Mouse (Mus musculus) CH12.LX (cell line): ENCODE measurements around the gene Slco4a1. TPM values are rescaled to one million over a fixed set of nuclear protein-coding genes. Genes with fewer than 3 reads are reported as not detected.

Experiments used
- DNase-seq: peaks from one replicate; pipeline ENCODE4 v3.0.0-alpha.2; 2013; ENCODE audit errors: extremely low read depth
- H3K27ac ChIP-seq: 2 replicates; pipeline ENCODE4 v1.5.1; 2012; ENCODE audit warnings: low read depth, mild to moderate bottlenecking, control low read depth, moderate library complexity; ENCODE audit not compliant: insufficient read depth
- H3K27me3 ChIP-seq: replicated peaks from 2 replicates; pipeline ENCODE3; 2012; ENCODE audit warnings: inconsistent platforms
- H3K36me3 ChIP-seq, 2 experiments: replicated peaks in 1 of 2; 2 replicates each; pipeline versions ENCODE3 to v1.6.1; 2012; ENCODE audit warnings: inconsistent platforms in 1 of 2, low read length in 1 of 2, mild to moderate bottlenecking in 1 of 2, mixed read lengths in 1 of 2, moderate library complexity in 1 of 2; ENCODE audit not compliant: control insufficient read depth in 1 of 2, insufficient read depth in 1 of 2
- H3K4me1 ChIP-seq, 2 experiments: 2 replicates each; pipeline ENCODE4 v1.6.1; 2012; ENCODE audit warnings: inconsistent platforms in 1 of 2, moderate library complexity in 1 of 2; ENCODE audit not compliant: insufficient read depth in 2 of 2, control insufficient read depth in 1 of 2
- H3K4me2 ChIP-seq: 2 replicates; pipeline ENCODE4 v1.6.1; 2012; ENCODE audit warnings: low read depth, mild to moderate bottlenecking, control low read depth; ENCODE audit not compliant: poor library complexity, insufficient read depth, severe bottlenecking
- H3K4me3 ChIP-seq, 3 experiments: fragments of 150-350 bp in 1 of 3; sonication (generic) in 1 of 3; replicated peaks in 1 of 3; 2 replicates each; pipeline versions ENCODE3 to v1.5.1; 2011 to 2012; ENCODE audit warnings: low read depth in 2 of 3, low read length in 2 of 3, mild to moderate bottlenecking in 2 of 3, moderate library complexity in 2 of 3, control low read depth in 1 of 3, improper control_type of control experiment in 1 of 3, inconsistent platforms in 1 of 3, mixed read lengths in 1 of 3; ENCODE audit not compliant: poor library complexity in 1 of 3
- H3K79me2 ChIP-seq: replicated peaks from 2 replicates; pipeline ENCODE4 v1.6.1; 2012; ENCODE audit warnings: mild to moderate bottlenecking, moderate library complexity; ENCODE audit not compliant: control insufficient read depth, poor library complexity, insufficient read depth, severe bottlenecking; ENCODE audit errors: extremely low read depth
- H3K9ac ChIP-seq: 2 replicates; pipeline ENCODE4 v1.6.1; 2012; ENCODE audit warnings: low read depth, mild to moderate bottlenecking, control low read depth, moderate library complexity; ENCODE audit not compliant: insufficient read depth
- H3K9me3 ChIP-seq: replicated peaks from 2 replicates; pipeline ENCODE3; 2012; ENCODE audit warnings: low read length, inconsistent platforms, mixed read lengths
- BHLHE40 ChIP-seq: IDR thresholded peaks from 2 replicates; pipeline ENCODE4 v1.6.1; 2011; ENCODE audit warnings: mild to moderate bottlenecking, low read depth, low read length, improper control_type of control experiment
- CHD2 ChIP-seq: IDR thresholded peaks from 2 replicates; pipeline ENCODE4 v1.6.1; 2011; ENCODE audit warnings: low read length, improper control_type of control experiment
- CTCF ChIP-seq, 2 experiments: IDR thresholded peaks in 1 of 2; conservative IDR thresholded peaks in 1 of 2; 2 replicates each; pipeline ENCODE4 v1.5.1; 2011 to 2012; ENCODE audit warnings: low read depth in 2 of 2, low read length in 2 of 2, improper control_type of control experiment in 1 of 2, inconsistent platforms in 1 of 2, mild to moderate bottlenecking in 1 of 2, moderate library complexity in 1 of 2
- ELF1 ChIP-seq: IDR thresholded peaks from 2 replicates; pipeline ENCODE4 v1.6.1; 2014; ENCODE audit warnings: low read depth, mild to moderate bottlenecking, inconsistent platforms, low read length, improper control_type of control experiment
- EP300 ChIP-seq: IDR thresholded peaks from 2 replicates; pipeline ENCODE4 v1.6.1; 2011; ENCODE audit warnings: low read length, improper control_type of control experiment
- ETS1 ChIP-seq: conservative IDR thresholded peaks from 2 replicates; pipeline ENCODE4 v1.6.1; 2012; ENCODE audit warnings: low read depth, mild to moderate bottlenecking, inconsistent platforms, low read length, improper control_type of control experiment, moderate library complexity
- GABPA ChIP-seq: IDR thresholded peaks from 2 replicates; pipeline ENCODE4 v1.6.1; 2012; ENCODE audit warnings: low read depth, low read length, improper control_type of control experiment, inconsistent platforms; ENCODE audit not compliant: insufficient replicate concordance
- JUN ChIP-seq: IDR thresholded peaks from 2 replicates; pipeline ENCODE4 v1.6.1; 2011; ENCODE audit warnings: low read depth, mild to moderate bottlenecking, low read length, improper control_type of control experiment, moderate library complexity; ENCODE audit not compliant: insufficient read depth
- KAT2A ChIP-seq: IDR thresholded peaks from 2 replicates; pipeline ENCODE4 v1.6.1; 2012; ENCODE audit warnings: low read length, improper control_type of control experiment, inconsistent platforms; ENCODE audit not compliant: insufficient replicate concordance
- MAX ChIP-seq: IDR thresholded peaks from 2 replicates; pipeline ENCODE4 v1.6.1; 2011; ENCODE audit warnings: low read length, improper control_type of control experiment
- MXI1 ChIP-seq: IDR thresholded peaks from 2 replicates; pipeline ENCODE4 v1.6.1; 2011; ENCODE audit warnings: mild to moderate bottlenecking, low read depth, low read length, improper control_type of control experiment
- MYC ChIP-seq: IDR thresholded peaks from 2 replicates; pipeline ENCODE4 v1.6.1; 2011; ENCODE audit warnings: low read depth, mild to moderate bottlenecking, improper control_type of control experiment, low read length
- NELFE ChIP-seq: IDR thresholded peaks from 2 replicates; pipeline ENCODE4 v1.6.1; 2011; ENCODE audit warnings: low read depth, low read length, improper control_type of control experiment
- PAX5 ChIP-seq: IDR thresholded peaks from 2 replicates; pipeline ENCODE4 v1.6.1; 2012; ENCODE audit warnings: low read length, inconsistent platforms, mixed read lengths
- RAD21 ChIP-seq: IDR thresholded peaks from 2 replicates; pipeline ENCODE4 v1.6.1; 2011; ENCODE audit warnings: low read depth, mild to moderate bottlenecking, low read length, improper control_type of control experiment, moderate library complexity
- RCOR1 ChIP-seq: conservative IDR thresholded peaks from 2 replicates; pipeline ENCODE4 v1.6.1; 2012; ENCODE audit warnings: low read depth, mild to moderate bottlenecking, inconsistent platforms, low read length, improper control_type of control experiment
- SIN3A ChIP-seq: IDR thresholded peaks from 2 replicates; pipeline ENCODE4 v1.6.1; 2012; ENCODE audit warnings: low read length, improper control_type of control experiment, inconsistent platforms
- SMC3 ChIP-seq: IDR thresholded peaks from 2 replicates; pipeline ENCODE4 v1.6.1; 2011; ENCODE audit warnings: low read depth, low read length, improper control_type of control experiment
- TCF12 ChIP-seq: IDR thresholded peaks from 2 replicates; pipeline ENCODE4 v1.6.1; 2014; ENCODE audit warnings: low read depth, mild to moderate bottlenecking, inconsistent platforms, low read length, improper control_type of control experiment
- UBTF ChIP-seq: IDR thresholded peaks from 2 replicates; pipeline ENCODE4 v1.6.1; 2012; ENCODE audit warnings: low read depth, mild to moderate bottlenecking, inconsistent platforms, low read length, improper control_type of control experiment, moderate library complexity
- ZC3H11A ChIP-seq: IDR thresholded peaks from 2 replicates; pipeline ENCODE4 v1.6.1; 2012; ENCODE audit warnings: low read depth, mild to moderate bottlenecking, inconsistent platforms, low read length, improper control_type of control experiment
- ZKSCAN1 ChIP-seq: IDR thresholded peaks from 2 replicates; pipeline ENCODE4 v1.6.1; 2012; ENCODE audit warnings: low read depth, inconsistent platforms, low read length, improper control_type of control experiment, borderline replicate concordance
- ZMIZ1 ChIP-seq: IDR thresholded peaks from 2 replicates; pipeline ENCODE4 v1.6.1; 2012; ENCODE audit warnings: low read depth, mild to moderate bottlenecking, inconsistent platforms, low read length, improper control_type of control experiment
- ZNF384 ChIP-seq: IDR thresholded peaks from 2 replicates; pipeline ENCODE4 v1.6.1; 2012; ENCODE audit warnings: low read depth, low read length, improper control_type of control experiment, inconsistent platforms
- dilution Hi-C: fragments of 300-500 bp; cut with MboI; formaldehyde crosslinking; loops from 2 replicates; pipeline ENCODE4 v1.14.3; 2020; ENCODE audit warnings: low sequenced_read_pairs; ENCODE audit not compliant: extremely low pct_unique_long_range_greater_than_20kb, extremely low pct_ligation_motif_present
- in situ Hi-C: fragments of 300-500 bp; cut with MboI; formaldehyde crosslinking; loops from 3 replicates; pipeline ENCODE4 v1.14.3; 2019; ENCODE audit warnings: low sequenced_read_pairs, low pct_ligation_motif_present, low pct_unique_long_range_greater_than_20kb, mixed read lengths
- polyA plus RNA-seq: library from polyadenylated mRNA; unstranded; fragments of >175 nt; gene quantifications from 2 replicates; pipeline ENCODE4 v1.2.1, GENCODE M21; 2012; ENCODE audit warnings: low read depth; ENCODE audit not compliant: insufficient read length
- total RNA-seq, 2 experiments: library from RNA; depleted of rRNA; stranded (reverse); fragments of 300-350 nt in 1 of 2; fragments of >200 nt in 1 of 2; gene quantifications; 2 replicates each; pipeline ENCODE4 v1.2.3; 2012 to 2014

The Slco4a1 gene
- total and polyA plus RNA-seq, 3 experiments, result 1.9 to 5.4 (median 3.9) TPM

DNA sequence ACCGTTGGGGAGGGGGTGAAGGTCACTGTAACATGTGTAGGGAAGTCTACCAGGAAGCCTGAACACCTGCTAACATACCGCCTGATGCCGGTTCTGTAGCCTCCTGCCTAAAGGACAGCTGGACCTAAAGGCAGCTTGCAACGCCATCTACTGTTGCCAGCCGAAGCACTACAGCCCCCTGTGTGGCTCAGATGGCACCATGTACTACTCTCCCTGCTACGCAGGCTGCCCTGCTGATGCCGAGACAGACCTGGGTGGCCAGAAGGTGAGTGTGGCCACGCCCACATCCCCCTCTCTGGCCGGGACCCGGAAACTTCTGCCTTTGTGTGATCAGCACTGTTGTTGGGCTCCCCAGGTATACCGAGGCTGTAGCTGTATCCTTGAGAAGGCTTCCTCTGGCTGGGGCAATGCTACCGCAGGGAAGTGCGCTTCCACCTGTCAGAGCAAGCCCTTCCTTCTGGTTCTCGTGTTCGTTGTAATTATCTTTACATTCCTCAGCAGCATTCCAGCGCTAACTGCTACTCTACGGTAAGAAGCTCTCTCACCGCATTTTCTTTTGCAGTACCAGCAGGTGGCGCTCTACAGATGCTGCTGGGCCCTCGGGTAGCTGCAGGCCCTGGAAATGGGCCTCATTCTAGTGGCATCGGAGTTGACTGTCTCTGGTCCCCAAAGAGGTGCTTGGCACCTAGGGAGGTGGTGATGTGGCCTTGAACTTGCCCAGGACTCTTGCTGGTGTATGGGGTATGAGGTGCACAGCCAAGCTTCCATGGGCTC, 16.4 kb downstream of the Slco4a1 start:
- Histone ChIP-seq H3K4me1 (peaks cover 30 to 51% of the 10 kb centered on the region in 2 experiments), H3K9me3 (no peaks in the 10 kb centered on the region), H3K4me3 (no peak overlapping the region), H3K27ac (no peak overlapping the region), H3K36me3 (peaks cover 4 to 48% of the 10 kb centered on the region in 2 experiments), H3K79me2 (no peaks in the 10 kb centered on the region), H3K4me2 (no peak overlapping the region), H3K27me3 (no peaks in the 10 kb centered on the region), H3K9ac (no peak overlapping the region)
- DNase-seq, result peak; percentile 52
- no peak for TF ChIP-seq PAX5
- no peak for TF ChIP-seq SIN3A
- no peak for TF ChIP-seq CHD2
- no peak for TF ChIP-seq KAT2A
- peak; percentile 69 for TF ChIP-seq SMC3
- no peak for TF ChIP-seq ZC3H11A
- no peak for TF ChIP-seq UBTF
- TF ChIP-seq JUN, result no peak
- TF ChIP-seq BHLHE40, result no peak
- peak; percentile 37 for TF ChIP-seq RAD21
- TF ChIP-seq CTCF (conservative IDR thresholded peaks at IDR 0.05 in 1 of 2, IDR thresholded peaks at IDR 0.05 in 1 of 2; ENCODE audit: low read depth in 2 of 2, low read length in 2 of 2), result peak; percentile 59 to 79
- no peak for TF ChIP-seq TCF12
- no peak for TF ChIP-seq GABPA
- TF ChIP-seq NELFE, result peak; percentile 33; the same call in 1 of the 2 replicates
- TF ChIP-seq ZMIZ1, result no peak
- TF ChIP-seq ETS1, result no peak
- no peak for TF ChIP-seq ZNF384
- TF ChIP-seq MXI1, result no peak
- TF ChIP-seq RCOR1, result no peak
- no peak for TF ChIP-seq ZKSCAN1
- in situ Hi-C loops, result loop anchor here (5.0 to 25.0 kb wide), 2 partner anchors 105 to 290 kb away; no protein-coding TSS in a partner anchor
- dilution Hi-C loops, result no loop called here

DNA sequence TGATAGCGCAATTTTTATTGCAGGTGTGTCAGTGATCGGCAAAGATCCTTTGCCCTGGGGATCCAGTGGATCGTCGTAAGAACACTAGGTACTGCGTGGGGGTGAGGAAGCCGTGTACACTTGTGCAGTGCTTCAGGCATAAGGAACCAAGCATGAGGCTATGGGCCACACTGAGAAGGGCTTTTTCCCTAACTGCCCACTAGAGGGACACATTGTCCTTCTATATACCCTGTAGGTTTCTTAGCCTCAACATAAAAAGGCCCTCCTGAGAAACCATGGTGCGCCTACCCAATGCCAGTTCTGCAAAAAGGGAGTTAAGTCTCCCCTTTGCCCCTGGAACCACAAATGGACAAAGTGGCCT, 17.0 kb downstream of the Slco4a1 start:
- no peak overlapping the region for H3K4me3 ChIP-seq
- no peak overlapping the region for H3K9ac ChIP-seq
- H3K27ac ChIP-seq, result no peak overlapping the region
- in situ Hi-C loops, result loop anchor here (5.0 to 25.0 kb wide), 2 partner anchors 104 to 289 kb away; no protein-coding TSS in a partner anchor
- H3K4me1 ChIP-seq, result peaks cover 35 to 57% of the 10 kb centered on the region in 2 experiments
- peak; percentile 88 for DNase-seq
- dilution Hi-C loops, result no loop called here
- peaks cover 0 to 42% of the 10 kb centered on the region in 2 experiments for H3K36me3 ChIP-seq
- no peaks in the 10 kb centered on the region for H3K9me3 ChIP-seq
- H3K27me3 ChIP-seq, result no peaks in the 10 kb centered on the region
- TF ChIP-seq SMC3, result peak; percentile 86
- peak; percentile 52 to 88 for TF ChIP-seq CTCF (conservative IDR thresholded peaks at IDR 0.05 in 1 of 2, IDR thresholded peaks at IDR 0.05 in 1 of 2; ENCODE audit: low read depth in 2 of 2, low read length in 2 of 2)
- TF ChIP-seq MAX, result peak; percentile 21; the same call in 1 of the 2 replicates
- TF ChIP-seq EP300, result no peak
- TF ChIP-seq ELF1, result no peak
- no peak for TF ChIP-seq GABPA
- peak; percentile 91 for TF ChIP-seq RAD21
- peak; percentile 33; the same call in 1 of the 2 replicates for TF ChIP-seq MYC
- TF ChIP-seq ZC3H11A, result peak; percentile 55
- H3K79me2 ChIP-seq, result no peaks in the 10 kb centered on the region
- no peak overlapping the region for H3K4me2 ChIP-seq
